Mouse (Mus musculus) stomach, embryonic 15.5 days (tissue): ENCODE measurements around the gene Enc1. TPM values are rescaled to one million over a fixed set of nuclear protein-coding genes. Genes with fewer than 3 reads are reported as not detected.
A peak's percentile ranks its signal among the peaks of the same experiment; 100 is the strongest.

Source experiments
- ATAC-seq: fragments of 200-750 bp; cut with Nextera tagmentation; 2 replicates; pipeline ENCODE4 v1.8.0; 2017; ENCODE audit warnings: low read depth, moderate number of reproducible peaks, moderate TSS enrichment; ENCODE audit not compliant: insufficient read depth, low FRiP score
- H3K27ac ChIP-seq: fragments of 300-500 bp; sonication (generic); 2 replicates; pipeline ENCODE4 v1.5.1; 2015; ENCODE audit warnings: mild to moderate bottlenecking, inconsistent platforms
- H3K27me3 ChIP-seq: fragments of 300-500 bp; sonication (generic); replicated peaks from 2 replicates; pipeline ENCODE4 v1.6.1; 2015; ENCODE audit warnings: inconsistent platforms
- H3K36me3 ChIP-seq: fragments of 300-500 bp; sonication (generic); 2 replicates; pipeline ENCODE4 v1.6.1; 2015; ENCODE audit warnings: inconsistent platforms
- H3K4me1 ChIP-seq: fragments of 300-500 bp; sonication (generic); 2 replicates; pipeline ENCODE4 v1.6.1; 2015; ENCODE audit warnings: inconsistent platforms
- H3K4me2 ChIP-seq: fragments of 300-500 bp; sonication (generic); 2 replicates; pipeline ENCODE4 v1.6.1; 2015; ENCODE audit warnings: mild to moderate bottlenecking, inconsistent platforms
- H3K4me3 ChIP-seq: fragments of 300-500 bp; sonication (generic); replicated peaks from 2 replicates; pipeline ENCODE4 v1.5.1; 2015; ENCODE audit warnings: inconsistent platforms
- H3K9ac ChIP-seq: fragments of 300-500 bp; sonication (generic); 2 replicates; pipeline ENCODE4 v1.6.1; 2015; ENCODE audit warnings: inconsistent platforms
- H3K9me3 ChIP-seq: fragments of 300-500 bp; sonication (generic); 2 replicates; pipeline ENCODE4 v1.6.1; 2016; ENCODE audit warnings: inconsistent platforms
- WGBS: fragments of 180-500 bp; shearing (Covaris S2); methylation state at CpG from one replicate; pipeline ENCODE4 v1.1.7; 2015; 5-methylcytosine and 5-hydroxymethylcytosine counted together
- polyA plus RNA-seq: library from polyadenylated mRNA; unstranded; fragments of >200 nt; fragmentation: Nextera tagmentation; extraction: Ambion mirVana; gene quantifications from 2 replicates; pipeline ENCODE4 v1.2.1, GENCODE M21; 2015

The Enc1 gene
- polyA plus RNA-seq, 1 experiment from 2014 or later, result 7.2 TPM

DNA sequence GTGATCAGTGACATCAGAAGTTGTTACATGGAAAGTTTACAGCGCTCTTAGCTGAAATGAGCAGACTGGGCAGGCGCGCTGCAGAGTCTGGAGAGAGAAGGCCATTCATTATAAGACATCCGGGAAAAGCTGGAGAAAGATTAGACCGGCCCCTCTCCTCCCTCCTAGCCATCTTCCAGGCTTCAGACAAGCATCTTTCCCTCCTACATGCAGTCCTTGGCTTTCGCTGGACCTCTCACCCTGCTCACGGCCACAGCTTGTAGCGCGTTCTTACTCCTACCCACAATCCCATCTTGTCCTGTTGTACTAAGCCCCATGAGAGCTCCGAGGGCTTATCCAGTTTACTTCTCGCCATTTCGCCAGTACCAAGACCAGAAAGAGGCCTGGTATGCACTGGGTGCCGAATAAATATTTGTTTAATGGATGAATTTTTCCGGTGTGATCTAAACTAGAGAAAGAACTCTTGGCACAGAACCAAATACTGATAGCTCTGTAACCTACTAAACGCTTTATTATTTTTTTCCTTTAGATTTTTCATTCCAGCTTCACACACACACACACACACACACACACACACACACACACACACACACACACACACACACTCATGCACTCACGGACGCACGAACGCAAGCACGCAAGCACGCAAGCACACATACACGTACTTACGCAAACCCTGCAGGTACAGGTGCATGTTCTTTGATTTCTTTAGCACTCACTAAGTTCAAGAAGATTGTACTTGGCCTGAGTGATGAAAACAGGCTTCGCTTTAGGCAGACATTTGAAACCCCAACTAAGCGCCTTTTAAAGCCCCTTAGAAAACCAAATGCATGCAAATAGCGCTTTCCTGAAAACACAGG is 41.4 kb downstream of the Enc1 start:
- Histone ChIP-seq H3K4me2 (peak overlapping the region; percentile 48), H3K9ac (no peak overlapping the region), H3K27ac (peak overlapping the region; percentile 58; the same call in 1 of the 2 replicates), H3K36me3 (no peaks in the 10 kb centered on the region), H3K27me3 (no peaks in the 10 kb centered on the region), H3K9me3 (no peaks in the 10 kb centered on the region), H3K4me1 (peaks cover 6% of the 10 kb centered on the region; the same call in 1 of the 2 replicates), H3K4me3 (peak overlapping the region; percentile 18)
- 11% methylated on average over 26 of the region's 26 CpGs for WGBS
- peak; percentile 31; the same call in 1 of the 2 replicates for ATAC-seq

- Histone ChIP-seq H3K27ac (no peak overlapping the region), H3K36me3 (no peaks in the 10 kb centered on the region), H3K9me3 (no peaks in the 10 kb centered on the region), H3K4me3 (no peak overlapping the region), H3K4me2 (no peak overlapping the region; the same call in 1 of the 2 replicates), H3K4me1 (peaks cover 6% of the 10 kb centered on the region; the same call in 1 of the 2 replicates), H3K9ac (no peak overlapping the region), H3K27me3 (no peaks in the 10 kb centered on the region)
- ATAC-seq, result no peak
- WGBS, result 13% methylated on average over 9 of the region's 9 CpGs
These were observed 42.0 kb downstream of the Enc1 start for GRCm38 (mm10) chr13:97282911-97283281.

GRCm38 (mm10) chr13:97287046-97287445 is 46.1 kb downstream of the Enc1 start:
- H3K27me3 ChIP-seq, result no peaks in the 10 kb centered on the region
- H3K27ac ChIP-seq, result no peak overlapping the region
- no peak overlapping the region for H3K4me3 ChIP-seq
- WGBS, result 84% methylated on average over 3 of the region's 3 CpGs
- H3K4me2 ChIP-seq, result no peak overlapping the region
- ATAC-seq, result no peak
- no peak overlapping the region for H3K9ac ChIP-seq
- peaks cover 17% of the 10 kb centered on the region for H3K4me1 ChIP-seq
- no peaks in the 10 kb centered on the region for H3K36me3 ChIP-seq
- H3K9me3 ChIP-seq, result no peaks in the 10 kb centered on the region

DNA sequence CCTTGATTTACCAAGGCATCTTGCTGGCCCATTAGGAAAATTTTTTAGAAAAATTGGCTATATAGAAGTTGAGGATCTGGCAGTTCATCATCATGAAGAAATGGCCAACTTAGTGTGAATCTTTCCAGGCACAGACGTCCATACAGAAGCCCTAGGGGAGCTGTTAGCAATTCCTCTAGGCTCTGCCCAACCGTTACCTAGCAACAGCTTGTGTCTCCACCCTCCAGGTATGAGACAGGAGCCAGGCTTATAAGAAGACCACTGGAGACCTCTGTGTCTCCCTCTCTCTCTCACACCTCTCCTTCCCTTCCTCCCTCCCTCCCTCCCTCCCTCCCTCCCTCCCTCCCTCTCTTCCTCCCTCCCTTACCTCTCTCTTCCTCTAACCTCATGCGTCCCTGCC is 49.8 kb downstream of the Enc1 start:
- H3K9me3 ChIP-seq, result no peaks in the 10 kb centered on the region
- peaks cover 20% of the 10 kb centered on the region for H3K4me1 ChIP-seq
- no peak; the same call in 1 of the 2 replicates for ATAC-seq
- H3K36me3 ChIP-seq, result no peaks in the 10 kb centered on the region
- no peak overlapping the region for H3K27ac ChIP-seq
- no peak overlapping the region for H3K4me2 ChIP-seq
- WGBS, result 26% methylated on average over 3 of the region's 3 CpGs
- H3K27me3 ChIP-seq, result no peaks in the 10 kb centered on the region
- no peak overlapping the region for H3K4me3 ChIP-seq
- no peak overlapping the region for H3K9ac ChIP-seq

DNA sequence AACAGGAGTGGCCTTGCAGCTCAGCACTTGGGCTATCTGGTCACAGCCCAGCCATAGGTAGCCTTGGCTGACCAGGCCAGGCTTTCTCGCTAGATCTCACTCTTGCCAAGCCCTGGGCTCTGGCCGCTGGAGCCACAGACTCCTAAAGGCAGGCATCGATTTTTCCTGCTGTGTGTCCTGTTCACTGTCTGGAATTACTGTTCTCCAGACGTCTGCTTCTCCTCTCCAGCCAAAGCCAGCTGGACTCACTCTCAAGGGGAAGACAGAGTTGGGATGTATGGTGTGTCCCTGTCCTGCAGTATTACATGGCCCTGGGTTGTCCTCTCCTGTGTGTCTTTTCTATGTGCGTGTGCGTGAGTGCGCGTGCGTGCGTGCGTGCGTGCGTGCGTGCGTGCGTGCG is 50.4 kb downstream of the Enc1 start:
- ATAC-seq, result peak; percentile 62

GRCm38 (mm10) chr13:97292026-97292425 is 51.1 kb downstream of the Enc1 start:
- WGBS, result 71% methylated on average over 8 of the region's 8 CpGs
- Histone ChIP-seq H3K4me1 (peaks cover 21% of the 10 kb centered on the region), H3K27me3 (no peaks in the 10 kb centered on the region), H3K36me3 (no peaks in the 10 kb centered on the region), H3K9me3 (no peaks in the 10 kb centered on the region), H3K4me3 (no peak overlapping the region), H3K4me2 (no peak overlapping the region), H3K9ac (no peak overlapping the region), H3K27ac (no peak overlapping the region)
- no peak for ATAC-seq

More for the DNA sequence above, 50.4 kb downstream of the Enc1 start:
- WGBS, result 75% methylated on average over 17 of the region's 17 CpGs
- no peak overlapping the region for H3K4me3 ChIP-seq
- H3K27me3 ChIP-seq, result no peaks in the 10 kb centered on the region
- peak overlapping the region; percentile 17; the same call in 1 of the 2 replicates for H3K4me2 ChIP-seq
- H3K36me3 ChIP-seq, result no peaks in the 10 kb centered on the region
- H3K9me3 ChIP-seq, result no peaks in the 10 kb centered on the region
- no peak overlapping the region for H3K9ac ChIP-seq
- H3K27ac ChIP-seq, result peak overlapping the region; percentile 41
- peaks cover 21% of the 10 kb centered on the region for H3K4me1 ChIP-seq

DNA sequence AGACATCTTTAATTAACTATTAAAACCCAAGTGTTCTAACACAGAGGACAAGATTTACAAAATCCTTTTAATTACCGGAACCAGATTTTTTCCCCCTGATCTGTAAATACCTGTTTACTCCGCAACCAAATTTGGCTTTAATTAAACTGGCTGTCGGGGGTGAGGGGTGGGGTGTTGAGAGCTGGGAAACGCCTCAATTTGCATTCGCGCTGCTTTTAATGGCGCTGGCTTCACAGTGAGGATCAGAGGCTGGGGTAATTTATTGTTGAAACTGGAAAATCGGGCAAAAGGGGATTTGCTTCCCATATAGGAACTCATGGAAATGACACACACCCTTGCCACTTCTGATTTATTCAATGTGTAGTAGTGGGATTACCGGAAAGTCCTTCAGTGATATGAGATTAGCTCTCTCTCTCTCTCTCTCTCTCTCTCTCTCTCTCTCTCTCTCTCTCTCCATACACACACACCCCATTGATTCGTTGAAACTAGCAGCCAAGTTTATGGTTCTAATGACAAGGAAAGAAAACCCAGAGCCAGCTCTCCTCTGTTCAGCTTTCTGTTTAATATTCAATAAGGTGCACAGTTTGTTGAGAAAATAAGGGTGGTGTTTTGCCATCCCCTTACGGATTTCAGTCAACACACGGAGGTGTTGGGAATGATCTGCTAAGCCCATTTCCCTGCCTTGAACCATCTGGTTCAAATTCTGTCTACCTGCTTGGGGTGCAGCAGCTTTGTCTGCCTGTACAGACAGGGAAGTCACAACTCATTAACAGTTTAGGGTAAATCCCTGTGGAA is 51.7 kb downstream of the Enc1 start:
- ATAC-seq, result no peak
- H3K27me3 ChIP-seq, result no peaks in the 10 kb centered on the region
- H3K9me3 ChIP-seq, result no peaks in the 10 kb centered on the region
- H3K9ac ChIP-seq, result no peak overlapping the region
- peaks cover 21% of the 10 kb centered on the region for H3K4me1 ChIP-seq
- peak overlapping the region; percentile 13; the same call in 1 of the 2 replicates for H3K4me2 ChIP-seq
- WGBS, result 45% methylated on average over 12 of the region's 12 CpGs
- no peaks in the 10 kb centered on the region for H3K36me3 ChIP-seq
- no peak overlapping the region for H3K4me3 ChIP-seq
- H3K27ac ChIP-seq, result no peak overlapping the region

DNA sequence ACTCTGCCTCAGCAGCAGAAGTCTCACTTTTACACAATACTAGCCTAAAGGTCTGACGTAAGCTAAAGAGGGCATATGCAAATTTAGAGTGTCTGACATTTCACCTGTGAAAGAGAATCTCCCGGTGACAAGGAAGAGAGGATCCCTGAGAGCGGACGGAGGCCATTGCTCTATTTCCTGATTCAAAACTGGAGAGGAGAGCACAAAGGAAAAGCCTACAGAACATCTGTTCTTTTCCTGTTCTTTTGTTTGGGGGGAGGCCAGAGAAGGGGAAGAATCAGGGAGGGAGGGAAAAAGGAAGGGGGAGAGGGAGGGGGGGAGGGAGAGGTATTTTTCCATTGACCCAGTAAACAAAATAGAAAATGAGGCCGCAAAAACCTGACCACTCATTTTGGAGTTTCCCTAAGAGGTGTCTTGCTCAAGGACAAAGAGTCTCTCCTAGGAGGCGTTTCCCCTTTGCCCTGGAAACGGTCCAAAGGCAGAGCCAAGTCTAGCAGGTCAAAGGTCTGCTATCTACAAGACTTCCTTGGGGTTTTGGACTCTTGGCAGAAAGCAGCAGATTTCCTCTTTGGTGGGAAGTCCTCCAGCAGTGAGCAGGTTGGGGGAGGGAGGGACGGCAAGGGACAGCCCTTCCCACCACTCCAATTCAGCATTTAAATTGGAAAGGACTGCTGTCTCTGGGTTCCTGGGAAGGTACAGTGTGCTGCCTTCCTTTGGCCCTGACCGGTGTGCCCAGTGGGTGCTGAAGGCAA is 54.4 kb downstream of the Enc1 start:
- 59% methylated on average over 9 of the region's 9 CpGs for WGBS
- Histone ChIP-seq H3K27ac (peak overlapping the region; percentile 65), H3K27me3 (no peaks in the 10 kb centered on the region)

DNA sequence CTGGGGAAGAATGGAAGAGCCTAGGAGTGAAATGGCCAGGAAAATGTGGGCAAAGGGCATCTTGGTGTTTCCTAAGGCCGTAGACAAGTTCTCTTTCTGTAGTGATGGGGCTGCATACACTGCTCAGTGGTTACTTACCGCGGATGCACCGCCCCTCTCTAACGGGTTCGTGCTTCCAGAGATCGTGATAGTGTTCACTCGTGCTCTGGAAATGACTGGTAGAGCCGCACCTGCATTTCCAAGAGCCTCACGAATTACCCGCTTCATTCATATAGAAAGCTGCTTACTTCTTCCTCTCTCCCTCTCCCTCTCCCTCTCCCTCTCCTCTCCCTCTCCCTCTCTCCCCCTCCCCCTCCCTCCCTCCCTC is 54.9 kb downstream of the Enc1 start:
- Histone ChIP-seq H3K4me1 (peaks cover 20% of the 10 kb centered on the region), H3K27ac (peak overlapping the region; percentile 65), H3K4me3 (no peak overlapping the region), H3K27me3 (no peaks in the 10 kb centered on the region), H3K9me3 (no peaks in the 10 kb centered on the region), H3K36me3 (no peaks in the 10 kb centered on the region), H3K9ac (no peak overlapping the region), H3K4me2 (no peak overlapping the region)
- ATAC-seq, result no peak
- WGBS, result 63% methylated on average over 11 of the region's 11 CpGs

More for the DNA sequence above, 54.4 kb downstream of the Enc1 start:
- no peak overlapping the region for H3K9ac ChIP-seq
- no peaks in the 10 kb centered on the region for H3K36me3 ChIP-seq
- no peak overlapping the region for H3K4me3 ChIP-seq
- H3K4me1 ChIP-seq, result peaks cover 24% of the 10 kb centered on the region
- no peak overlapping the region for H3K4me2 ChIP-seq
- ATAC-seq, result no peak
- H3K9me3 ChIP-seq, result no peaks in the 10 kb centered on the region

DNA sequence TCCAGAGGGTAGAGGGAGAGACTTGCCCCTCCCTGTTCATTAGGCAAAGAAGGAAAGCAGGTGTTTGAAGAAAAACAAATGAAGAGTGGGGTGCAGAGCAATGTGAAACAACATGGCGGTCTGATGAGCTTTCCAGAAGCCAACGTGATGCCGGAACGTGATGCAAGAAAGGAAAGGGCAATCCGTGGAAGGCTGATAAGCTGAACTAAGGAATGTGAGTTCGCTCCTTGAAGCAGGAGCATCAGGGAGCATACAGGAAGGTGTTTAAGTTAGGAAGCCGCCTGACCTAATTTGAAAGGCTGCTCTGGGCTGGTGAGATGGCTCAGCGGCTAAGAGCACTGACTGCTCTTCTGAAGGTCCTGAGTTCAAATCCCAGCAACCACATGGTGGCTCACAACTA is 55.4 kb downstream of the Enc1 start:
- no peak overlapping the region for H3K9ac ChIP-seq
- no peaks in the 10 kb centered on the region for H3K36me3 ChIP-seq
- no peak overlapping the region for H3K4me3 ChIP-seq
- H3K27ac ChIP-seq, result no peak overlapping the region
- peaks cover 17% of the 10 kb centered on the region for H3K4me1 ChIP-seq
- H3K4me2 ChIP-seq, result no peak overlapping the region
- H3K9me3 ChIP-seq, result no peaks in the 10 kb centered on the region
- H3K27me3 ChIP-seq, result no peaks in the 10 kb centered on the region
- no peak for ATAC-seq
- WGBS, result 81% methylated on average over 8 of the region's 8 CpGs

DNA sequence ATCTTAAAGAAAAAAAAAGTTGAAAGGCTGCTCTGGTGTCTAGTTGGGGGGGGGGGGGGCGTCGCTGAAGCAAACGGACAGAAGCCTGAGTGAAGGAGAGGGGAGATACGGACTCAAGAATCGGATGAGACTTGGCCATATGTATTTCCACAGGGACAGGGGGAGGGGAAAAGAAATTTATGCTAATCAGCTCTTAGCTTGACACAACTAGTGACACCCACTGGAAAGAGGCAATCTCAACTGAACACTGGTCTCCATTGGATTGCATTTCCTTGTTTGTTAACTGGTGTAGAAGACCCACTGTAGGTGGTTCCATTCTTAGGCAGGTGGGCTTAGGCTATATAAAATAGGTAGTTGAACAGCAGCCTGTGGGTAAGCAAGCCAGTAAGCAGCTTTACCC is 55.9 kb downstream of the Enc1 start:
- H3K9me3 ChIP-seq, result no peaks in the 10 kb centered on the region
- H3K4me1 ChIP-seq, result peaks cover 13% of the 10 kb centered on the region; the same call in 1 of the 2 replicates
- no peak overlapping the region for H3K9ac ChIP-seq
- no peak for ATAC-seq
- H3K27me3 ChIP-seq, result no peaks in the 10 kb centered on the region
- H3K4me3 ChIP-seq, result no peak overlapping the region
- 85% methylated on average over 3 of the region's 5 CpGs for WGBS
- H3K36me3 ChIP-seq, result no peaks in the 10 kb centered on the region
- no peak overlapping the region for H3K27ac ChIP-seq
- H3K4me2 ChIP-seq, result no peak overlapping the region
